Mouse (Mus musculus) lung, postnatal 10 days (tissue): Measurements from ENCODE around the gene Mansc4.
A peak's percentile ranks its signal among the peaks of the same experiment; 100 is the strongest.

Experiments
- DNase-seq: peaks from one replicate; pipeline ENCODE4 v3.0.0; 2021

Mansc4 gene

DNA sequence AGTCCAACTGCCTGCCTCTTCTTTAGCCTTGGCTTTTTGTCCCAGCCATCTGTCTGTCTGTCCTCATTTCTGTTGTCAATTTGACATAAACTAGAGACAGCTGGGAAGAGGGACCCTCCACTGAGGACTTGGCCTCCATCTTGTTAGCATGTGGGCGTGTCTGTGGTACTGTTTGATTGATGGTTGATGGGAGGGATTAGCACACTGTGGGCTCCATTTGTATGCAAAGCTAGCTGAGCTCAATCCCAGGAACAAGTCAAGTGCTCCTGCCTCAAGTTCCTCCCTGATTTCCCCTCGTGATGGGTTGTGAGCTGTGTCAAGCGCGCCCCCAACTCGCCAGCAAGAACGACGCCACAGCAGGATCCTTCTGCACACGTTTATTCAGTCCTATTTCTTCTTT is 10.0 kb downstream of the Mansc4 start:
- no peak for DNase-seq

DNA sequence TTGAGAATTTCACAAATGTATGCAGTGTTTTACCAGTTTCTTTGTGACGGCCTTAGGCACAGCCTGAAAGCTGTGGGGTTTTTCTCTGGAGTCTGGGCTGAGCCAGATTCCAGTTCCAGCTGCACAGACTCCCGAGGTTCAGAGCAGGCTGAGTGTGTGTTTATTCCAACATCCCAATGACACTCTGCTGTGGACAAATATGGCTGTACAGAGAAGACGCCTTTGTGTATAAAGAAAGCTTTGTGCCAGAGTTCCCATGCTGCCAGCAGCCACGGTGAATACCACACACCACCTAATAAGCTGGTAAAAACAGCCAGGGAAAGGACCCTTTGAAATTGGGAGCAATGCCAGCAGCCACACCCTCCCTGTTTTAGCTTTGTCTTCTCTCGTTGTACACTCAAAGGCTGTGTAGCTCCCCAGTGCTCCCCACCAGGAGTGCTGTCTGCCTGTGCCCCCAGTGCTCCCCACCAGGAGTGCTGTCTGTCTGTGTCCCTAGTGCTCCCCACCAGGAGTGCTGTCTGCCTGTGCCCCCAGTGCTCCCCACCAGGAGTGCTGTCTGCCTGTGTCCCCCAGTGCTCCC is 10.9 kb downstream of the Mansc4 start:
- DNase-seq, result peak; percentile 60

DNA sequence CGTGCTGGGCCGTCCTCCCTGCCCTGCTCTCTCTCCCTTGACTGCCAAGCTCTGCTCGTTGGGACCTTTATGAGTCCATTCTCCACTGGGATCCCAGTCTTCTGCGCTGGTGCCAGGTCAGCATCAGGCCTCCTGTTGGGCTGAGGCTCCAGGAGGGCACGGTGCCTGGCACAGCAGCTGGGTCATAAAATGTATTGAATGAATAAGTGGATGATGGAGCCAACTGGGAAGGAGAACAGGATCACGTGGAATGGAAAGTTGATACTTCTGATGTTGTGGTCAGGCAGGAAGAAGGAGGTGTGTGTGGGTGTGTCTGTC is 21.9 kb downstream of the Mansc4 start:
- DNase-seq, result no peak

DNA sequence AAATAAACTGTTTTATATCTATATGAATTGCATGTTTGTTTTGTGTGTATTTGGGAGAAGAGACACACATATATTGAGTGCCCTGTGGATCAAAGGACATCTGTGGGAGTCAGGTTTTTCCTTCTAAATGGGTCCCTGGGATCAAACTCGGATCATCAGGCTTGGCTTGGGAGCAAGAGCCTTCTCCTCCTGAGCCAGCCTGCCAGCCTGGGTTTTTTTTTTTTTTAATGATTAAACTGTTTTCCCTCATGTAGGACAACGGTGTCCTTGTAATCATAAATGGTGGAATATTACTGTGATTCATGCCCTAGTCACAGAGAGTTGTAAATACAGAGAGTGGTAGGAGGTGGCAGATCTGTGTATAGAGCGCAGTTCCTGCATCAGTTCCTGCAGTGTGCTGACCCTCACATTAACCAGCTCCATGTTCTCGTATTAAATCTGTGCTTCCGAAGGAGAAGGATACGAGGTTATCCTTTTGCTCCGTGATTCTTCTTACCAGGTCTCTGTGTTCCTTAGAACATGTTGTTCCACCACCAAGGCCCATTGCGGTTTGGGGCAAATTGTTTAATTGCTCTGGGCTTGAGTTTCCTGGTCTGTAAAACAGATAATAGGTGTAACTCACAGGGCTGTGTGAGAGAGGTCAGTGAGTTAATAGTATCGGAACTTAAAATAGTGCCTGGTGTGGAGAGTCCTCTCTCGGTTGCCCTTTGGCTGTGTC is 22.4 kb downstream of the Mansc4 start:
- no peak for DNase-seq

DNA sequence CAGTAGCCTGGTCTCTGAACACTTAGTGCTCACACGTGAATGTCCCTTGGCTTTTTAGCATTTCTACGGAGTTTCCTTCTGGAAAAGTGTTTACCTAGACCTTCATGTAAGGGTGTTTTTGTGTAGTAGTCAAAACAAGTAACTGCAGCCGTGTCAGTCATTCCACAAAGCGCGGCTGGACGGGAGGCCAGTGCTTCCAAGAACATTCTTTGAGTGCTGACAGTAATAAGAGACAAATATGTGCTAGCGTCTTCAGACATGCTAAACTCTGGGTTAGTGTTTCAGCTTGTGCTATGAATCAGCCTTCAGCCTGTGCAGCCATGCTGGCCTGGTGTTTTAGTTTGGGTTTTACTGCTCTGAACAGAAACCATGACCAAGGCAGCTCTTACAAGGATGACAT is 24.1 kb downstream of the Mansc4 start:
- peak; percentile 32 for DNase-seq

DNA sequence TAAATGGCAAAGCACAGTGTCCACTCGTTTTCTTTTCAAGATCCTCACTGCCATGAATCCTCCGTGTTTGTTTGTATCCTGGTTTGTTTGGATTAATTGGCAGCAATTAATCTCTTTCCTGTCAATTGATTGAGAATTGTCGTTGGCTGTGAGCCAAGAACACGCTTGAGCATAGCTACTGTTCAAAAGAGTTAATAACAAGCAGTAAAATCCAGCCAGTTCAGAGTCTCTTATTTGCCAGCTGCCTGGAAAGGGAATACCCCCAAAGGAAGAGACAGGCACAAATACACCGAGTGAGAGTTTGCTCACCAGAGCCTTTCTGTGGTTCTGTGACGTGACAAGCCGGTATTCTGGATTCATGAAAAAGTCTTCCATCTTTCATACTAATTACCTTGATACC is 24.8 kb downstream of the Mansc4 start:
- no peak for DNase-seq

DNA sequence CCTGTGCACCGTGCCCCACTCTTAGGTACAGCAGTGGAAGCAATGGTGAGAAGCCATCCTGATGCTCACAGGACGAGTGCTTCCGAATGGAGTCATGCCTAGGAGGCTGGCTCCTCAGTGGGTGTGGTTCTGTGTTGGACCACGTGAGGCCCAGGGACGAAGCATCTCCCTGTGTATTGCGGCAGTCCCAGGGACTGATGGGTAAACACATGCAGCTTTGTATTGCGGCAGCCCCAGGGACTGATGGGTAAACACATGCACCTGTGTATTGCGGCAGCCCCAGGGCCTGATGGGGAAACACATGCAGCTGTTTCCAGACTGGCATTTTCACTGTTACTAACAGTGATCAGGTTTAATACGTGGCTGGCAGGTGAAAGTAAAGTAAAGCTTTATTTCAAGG is 25.2 kb downstream of the Mansc4 start:
- DNase-seq, result no peak

DNA sequence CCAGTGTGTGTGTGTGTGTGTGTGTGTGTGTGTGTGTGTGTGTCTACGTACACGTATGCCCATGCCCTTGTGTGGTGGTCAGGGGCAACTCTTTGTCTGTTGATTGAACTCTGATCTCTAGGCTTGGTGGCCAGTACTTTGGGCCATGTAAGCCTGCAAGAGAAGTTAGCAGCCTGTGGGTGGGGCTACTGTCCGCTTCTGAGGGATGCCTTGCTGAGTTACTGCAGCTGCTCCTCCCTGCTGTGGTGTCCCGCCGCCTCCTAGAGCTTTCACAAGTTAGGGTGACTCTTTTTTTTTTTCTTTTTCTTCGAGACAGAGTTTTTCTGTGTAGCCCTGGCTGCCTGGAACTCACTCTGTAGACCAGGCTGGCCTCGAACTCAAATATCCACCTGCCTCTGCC is 27.5 kb downstream of the Mansc4 start:
- DNase-seq, result peak; percentile 68

DNA sequence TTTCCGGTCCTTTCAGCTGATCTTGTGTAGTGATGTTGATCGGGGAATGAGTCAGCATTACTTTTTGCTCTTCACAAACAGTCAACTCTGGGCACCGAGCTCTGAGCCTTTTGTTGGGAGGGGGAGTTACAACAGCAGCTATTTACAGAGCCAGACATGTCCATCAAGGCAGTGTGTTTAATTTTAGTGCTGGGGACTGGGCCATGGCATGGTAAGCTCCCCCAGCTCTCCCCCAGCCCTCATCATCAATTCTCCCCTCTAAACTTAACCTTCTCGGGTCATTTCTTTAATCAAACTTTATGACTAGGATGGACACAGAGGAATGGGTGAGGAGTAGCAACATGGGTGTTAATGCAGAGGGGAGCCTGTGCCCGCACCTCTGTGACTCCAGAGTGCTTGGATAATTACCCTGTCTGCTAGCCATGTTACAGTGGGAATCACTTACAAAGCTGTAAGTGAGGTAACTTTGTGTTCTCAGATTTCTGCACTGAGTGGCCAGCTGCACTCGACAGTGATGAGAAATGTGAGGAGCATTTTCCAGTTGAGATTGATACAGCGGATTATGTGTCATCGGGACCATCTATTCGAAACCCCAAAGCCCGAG is 31.4 kb downstream of the Mansc4 start:
- DNase-seq, result no peak

DNA sequence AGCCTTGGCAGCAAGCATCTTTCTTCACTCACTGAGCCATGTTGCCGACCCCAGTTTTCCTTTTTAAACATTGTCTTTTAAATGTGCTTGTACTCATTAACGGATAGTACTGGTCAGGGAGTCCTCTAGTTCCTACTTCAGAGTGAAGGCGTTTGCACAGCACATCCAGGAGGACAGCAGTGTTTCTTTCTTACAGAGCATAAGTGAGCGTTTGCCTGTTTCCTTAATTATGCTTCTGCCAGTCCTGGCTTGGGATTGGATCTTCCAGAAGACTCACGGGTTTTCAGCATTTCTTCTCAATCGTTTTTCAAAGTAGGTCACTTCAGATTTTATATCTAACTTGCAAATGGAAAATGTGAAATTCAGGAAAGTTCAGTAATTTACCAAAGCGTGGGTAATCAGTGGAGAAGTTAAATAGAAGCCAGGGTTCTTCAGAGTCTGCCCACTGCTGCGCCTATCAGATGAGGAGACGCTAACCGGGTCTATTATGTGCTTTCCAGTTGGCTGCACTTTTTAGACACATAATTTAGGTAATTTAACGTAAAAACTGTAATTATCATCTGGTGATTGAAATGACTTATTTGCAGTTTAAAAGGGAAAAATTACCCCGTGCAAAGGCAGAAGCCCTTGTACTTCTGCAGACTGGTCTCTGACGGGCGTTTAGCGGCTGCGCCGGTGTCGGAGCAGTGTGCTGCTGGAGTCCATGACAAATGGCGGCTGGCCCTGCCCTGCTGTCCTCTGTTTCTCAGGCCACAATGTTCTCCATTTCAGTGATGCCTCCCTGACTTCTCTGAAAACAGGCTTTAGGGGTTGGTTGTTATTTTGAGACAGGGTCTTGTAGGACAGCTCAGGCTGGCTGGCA is 32.8 kb downstream of the Mansc4 start:
- no peak for DNase-seq

DNA sequence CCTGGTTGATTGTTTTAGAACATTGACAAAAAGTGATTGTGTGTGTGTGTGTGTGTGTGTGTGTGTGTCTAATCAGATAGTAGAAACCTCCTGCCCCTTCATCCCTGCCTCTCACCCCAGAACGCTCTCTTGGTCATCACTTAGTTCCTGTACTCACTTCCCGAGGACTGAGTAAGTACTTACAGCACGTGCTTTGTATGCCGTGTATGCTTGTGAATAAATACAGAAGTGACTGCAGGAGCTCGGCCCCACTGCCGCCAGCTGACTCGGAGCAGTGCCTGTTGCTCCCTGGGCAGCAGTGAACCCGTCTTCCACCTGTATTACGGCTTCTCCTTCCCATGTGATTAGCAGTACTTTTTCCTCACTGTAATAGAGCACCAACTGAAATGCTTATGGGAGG is 34.4 kb downstream of the Mansc4 start:
- no peak for DNase-seq

DNA sequence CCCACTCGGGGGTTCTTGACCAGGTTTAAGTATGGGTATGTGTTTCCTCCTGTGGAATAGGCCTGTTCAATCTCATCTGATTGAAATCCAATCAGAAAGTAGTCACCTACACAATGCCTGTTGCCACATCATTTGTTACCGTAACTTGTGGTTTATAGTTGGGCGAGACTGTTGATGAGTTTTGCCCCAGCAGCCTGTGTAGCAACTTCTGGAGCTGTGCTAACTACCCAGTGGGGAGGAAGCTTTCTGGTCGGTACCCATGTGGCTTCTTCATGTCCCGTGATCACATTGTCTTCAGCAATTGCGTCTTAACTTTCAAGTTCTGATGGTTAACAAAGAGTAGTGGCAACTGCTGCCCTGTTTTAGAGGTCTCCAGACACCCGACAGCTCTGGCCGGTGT is 35.2 kb downstream of the Mansc4 start:
- DNase-seq, result no peak

DNA sequence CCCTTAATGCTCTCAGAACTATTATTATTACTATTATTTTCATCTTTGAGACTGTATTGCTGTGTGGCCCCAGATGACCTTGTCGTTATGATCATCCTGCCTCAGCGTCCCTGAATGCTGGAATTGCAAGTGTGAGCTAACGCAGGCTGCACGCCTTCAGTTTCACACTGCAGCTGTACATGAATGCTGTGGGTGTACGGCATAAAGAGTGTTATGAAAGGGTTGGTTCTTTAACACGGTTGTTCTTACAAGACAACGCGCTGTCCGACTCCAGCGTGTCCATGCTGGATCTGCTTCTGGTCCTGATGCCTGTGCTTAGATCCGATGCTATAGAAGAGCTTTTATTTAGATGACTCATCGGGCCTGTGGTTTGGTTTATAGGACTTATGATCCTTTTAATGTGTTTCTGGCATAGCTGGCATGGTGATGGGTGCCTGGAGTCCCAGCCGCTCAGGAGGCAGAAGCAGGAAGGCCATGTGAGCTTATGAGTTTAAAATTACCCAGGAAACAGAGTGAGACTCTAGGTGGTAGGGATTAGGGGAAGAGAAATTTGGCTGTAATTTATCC is 37.5 kb downstream of the Mansc4 start:
- DNase-seq, result no peak

DNA sequence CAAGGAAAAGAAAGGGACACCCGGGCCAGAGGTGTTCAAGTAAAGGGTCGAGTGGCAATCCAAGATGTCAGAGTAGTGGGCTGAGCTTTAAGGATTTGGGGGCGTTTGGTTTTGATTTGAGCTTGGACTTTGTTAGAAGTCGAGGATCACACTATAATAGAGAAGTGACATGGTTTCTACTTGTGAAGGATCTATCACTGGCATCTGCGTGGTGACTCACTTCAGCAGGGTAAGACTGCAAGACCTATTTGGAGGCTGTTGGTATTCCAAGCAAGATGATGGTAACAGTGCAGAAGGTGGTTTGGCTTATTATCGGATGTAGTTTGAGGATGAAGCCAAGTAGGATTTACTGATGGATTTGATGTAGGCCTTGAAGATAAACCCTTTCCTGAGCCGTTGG is 43.2 kb downstream of the Mansc4 start:
- no peak for DNase-seq

DNA sequence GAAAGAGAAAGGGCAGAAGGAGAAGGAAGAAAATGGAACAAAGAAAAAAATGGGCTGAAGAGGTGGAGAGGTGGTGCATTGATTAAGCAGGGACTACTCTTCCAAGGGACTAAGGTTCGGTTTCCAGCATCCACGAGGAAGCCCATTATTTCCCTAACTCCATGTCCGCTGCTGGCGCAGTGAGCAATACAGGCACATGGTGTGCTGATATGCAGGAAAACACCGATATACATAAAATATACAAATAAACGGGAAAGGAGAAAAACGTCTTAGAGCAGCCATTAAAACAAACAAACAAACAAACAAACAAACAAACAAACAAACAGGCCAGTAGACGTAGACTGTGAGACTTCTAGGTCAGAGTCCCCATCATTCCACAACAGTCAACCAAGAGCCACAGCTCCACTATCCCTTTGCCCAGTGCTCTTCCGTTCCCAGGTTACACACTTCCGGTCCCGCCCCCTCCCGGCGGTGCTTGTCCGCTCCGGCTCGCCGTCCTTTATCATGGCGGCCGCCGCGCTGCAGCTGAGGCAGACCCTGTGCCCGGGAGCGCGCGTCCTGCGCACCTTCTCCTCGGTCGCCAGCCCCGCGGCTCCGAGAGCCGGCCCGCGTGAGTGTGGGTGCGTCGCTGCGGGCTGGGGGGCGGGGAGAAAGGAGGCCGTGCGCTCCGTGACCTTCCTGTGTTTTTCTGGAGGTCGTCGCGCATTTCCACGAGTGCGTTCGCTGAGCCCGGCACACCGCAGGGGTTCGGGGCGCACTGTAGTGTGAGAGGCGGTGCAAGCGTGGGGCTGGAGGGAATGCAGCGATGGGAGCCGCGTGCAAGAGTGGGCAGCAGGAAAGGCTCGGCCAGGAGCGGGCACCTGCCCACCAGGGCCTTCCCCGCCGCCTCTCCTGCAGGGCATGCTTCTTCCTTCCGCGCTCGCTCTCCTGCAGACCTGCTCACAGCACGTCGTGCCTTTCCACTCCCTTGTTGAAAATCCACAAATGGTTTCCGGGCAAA is 44.2 kb downstream of the Mansc4 start, which contains the start of gene Mrps35:
Gene Mrps35 (plus strand): TSS at position 474 of the 1,000 bp plus-strand sequence.
- DNase-seq, result peak; percentile 94

DNA sequence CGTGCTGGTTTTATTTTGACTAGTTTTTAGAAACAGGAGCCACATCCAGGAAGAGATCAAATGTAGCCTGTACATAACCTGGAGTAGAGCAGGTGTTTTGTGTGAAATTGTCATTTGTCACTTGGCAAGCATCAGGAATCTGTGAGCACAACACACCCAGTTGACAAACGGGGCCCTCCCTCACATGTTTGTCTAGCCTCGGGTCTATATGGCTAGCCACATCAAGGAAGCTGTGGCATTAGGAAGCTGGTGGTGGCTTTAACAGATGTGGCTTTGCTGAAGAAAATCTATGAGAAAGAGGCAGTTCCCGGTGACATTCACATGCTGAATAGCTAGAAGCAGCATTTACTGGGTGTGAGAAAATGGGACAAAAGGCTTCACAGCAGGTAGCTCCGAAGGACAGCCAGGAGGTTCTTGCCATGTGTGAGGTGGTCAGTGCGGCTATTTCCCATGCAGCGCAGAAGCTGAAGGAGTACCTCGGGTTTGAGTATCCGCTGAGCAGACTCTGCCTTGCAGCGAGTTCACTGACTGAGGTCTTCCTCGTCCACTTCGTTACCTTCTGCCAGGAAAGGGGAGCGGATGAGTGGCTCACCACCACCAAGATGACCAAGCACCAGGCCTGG is 54.4 kb downstream of the Mansc4 start, which contains the start of gene Rep15:
Gene Rep15 (plus strand): TSS at position 282 of the 623 bp plus-strand sequence.
- DNase-seq, result no peak

DNA sequence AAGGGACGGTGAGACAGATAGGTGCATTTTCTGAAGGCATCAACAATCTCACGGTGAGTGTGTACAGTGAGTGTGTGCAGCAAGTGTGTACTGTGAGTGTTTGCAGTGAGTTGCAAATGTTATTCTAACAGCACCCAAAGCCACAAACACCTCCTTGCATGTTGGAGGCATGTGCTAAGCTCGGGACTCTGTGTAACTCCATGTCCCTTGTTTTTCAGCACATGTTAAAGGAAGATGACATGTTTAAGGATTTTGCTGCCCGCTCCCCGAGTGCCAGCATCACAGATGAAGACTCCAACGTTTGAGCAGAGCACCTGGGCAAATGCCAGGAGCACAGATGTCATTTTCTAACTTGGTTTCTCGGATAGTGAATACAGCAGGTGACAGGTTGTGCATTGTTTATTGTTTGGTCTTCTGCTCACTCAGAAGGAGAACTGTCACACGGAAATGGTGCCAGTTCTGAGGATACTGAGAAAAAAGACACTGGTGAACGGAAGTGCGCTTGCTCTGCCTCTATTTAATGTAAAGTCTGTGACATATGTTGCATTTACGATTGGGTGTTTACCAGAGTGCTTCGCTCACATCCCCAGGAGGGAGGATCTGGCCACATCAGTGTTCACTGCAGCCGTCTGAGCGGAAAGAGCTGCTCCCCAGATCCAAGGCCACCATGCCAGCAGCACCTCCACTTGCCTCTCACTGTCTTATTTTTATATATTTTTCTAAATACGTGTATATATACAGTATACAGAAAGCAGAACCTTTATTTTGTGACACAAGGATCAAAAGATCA is 56.5 kb downstream of the Mansc4 start:
- no peak for DNase-seq

DNA sequence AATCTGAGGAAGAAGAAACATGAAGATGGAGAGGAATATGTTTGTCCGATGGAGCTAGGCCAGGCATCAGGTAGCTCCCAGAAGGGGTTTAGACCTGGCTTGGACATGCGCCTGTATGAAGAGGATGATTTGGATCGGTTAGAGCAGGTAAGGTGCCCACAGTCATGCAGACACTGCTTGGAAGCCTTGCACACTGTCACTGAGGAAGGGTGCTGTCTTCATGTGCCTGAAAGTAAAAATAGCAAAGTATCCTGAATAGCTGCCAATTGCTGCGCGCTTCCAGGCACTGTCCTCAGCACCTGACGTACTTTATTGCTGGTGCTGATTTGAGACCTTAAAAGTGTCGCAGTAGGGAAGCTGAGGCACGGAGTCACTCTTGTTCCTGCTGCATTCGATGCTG is 57.2 kb downstream of the Mansc4 start:
- no peak for DNase-seq

DNA sequence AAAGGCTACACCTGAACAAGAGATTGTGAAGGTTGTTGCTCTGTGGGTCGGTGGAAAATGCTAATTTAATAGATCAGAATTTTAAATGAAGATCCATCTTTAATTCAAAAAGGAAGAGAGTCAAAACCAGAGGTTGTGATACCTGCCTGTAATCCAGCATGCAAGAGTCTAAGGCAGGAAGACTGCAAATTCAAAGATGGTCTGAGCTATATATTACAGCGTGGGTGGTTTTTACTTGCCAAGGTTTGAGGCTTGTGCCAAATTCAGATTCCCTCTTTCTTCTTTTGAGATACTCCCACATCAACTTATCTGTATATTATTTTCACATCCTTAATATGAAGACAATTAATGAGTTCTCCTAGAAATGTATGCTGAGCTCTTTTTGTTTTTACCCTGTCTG is 58.4 kb downstream of the Mansc4 start:
- DNase-seq, result no peak
